Mouse (Mus musculus): ENCODE data around the gene Ogfr.

The Ogfr gene

GRCm38 (mm10) chr2:180600569-180601021 lies 11.6 kb downstream of the Ogfr start:
- no peak for DNase-seq (ENCODE audit: low spot score)

- no peak for DNase-seq (ENCODE audit: low spot score)
These were observed 15.7 kb downstream of the Ogfr start for GRCm38 (mm10) chr2:180604781-180605180.

GRCm38 (mm10) chr2:180610283-180610682 lies 21.2 kb downstream of the Ogfr start:
- DNase-seq (ENCODE audit: low spot score) = no peak

GRCm38 (mm10) chr2:180611882-180612281 lies 22.8 kb downstream of the Ogfr start:
- DNase-seq (ENCODE audit: low spot score) = no peak

GRCm38 (mm10) chr2:180641576-180642554 lies 52.8 kb downstream of the Ogfr start:
- no peak for DNase-seq (ENCODE audit: low spot score)

- DNase-seq (ENCODE audit: low spot score) = no peak
These were observed 53.7 kb downstream of the Ogfr start, which contains the start of gene Tcfl5 for GRCm38 (mm10) chr2:180642555-180643260. Gene Tcfl5, minus strand, starts transcription at chr2:180642708.

GRCm38 (mm10) chr2:180643626-180644025 lies 54.6 kb downstream of the Ogfr start:
- no peak for DNase-seq (ENCODE audit: low spot score)
